Mouse (Mus musculus): ENCODE data around the gene Fam124a.

- TF ChIP-seq CTCF (IDR thresholded peaks at IDR 0.05; ENCODE audit: extremely low read depth, insufficient read length, insufficient replicate concordance, low read depth, low read length) = no peak
- no peak for TF ChIP-seq POLR2A (IDR thresholded peaks at IDR 0.05; ENCODE audit: low read depth, low read length)
These were observed 6.6 kb downstream of the Fam124a start for GRCm38 (mm10) chr14:62561875-62562748.
